Mouse (Mus musculus) CH12.LX (cell line): ENCODE data around the gene Hyou1. TPM values are rescaled to one million over a fixed set of nuclear protein-coding genes. Genes with fewer than 3 reads are reported as not detected.

ENCODE experiments used
- DNase-seq: peaks from one replicate; pipeline ENCODE4 v3.0.0-alpha.2; 2013; ENCODE audit errors: extremely low read depth
- H3K27ac ChIP-seq: 2 replicates; pipeline ENCODE4 v1.5.1; 2012; ENCODE audit warnings: low read depth, mild to moderate bottlenecking, control low read depth, moderate library complexity; ENCODE audit not compliant: insufficient read depth
- H3K27me3 ChIP-seq: replicated peaks from 2 replicates; pipeline ENCODE3; 2012; ENCODE audit warnings: inconsistent platforms
- H3K36me3 ChIP-seq, 2 experiments: replicated peaks in 1 of 2; 2 replicates each; pipeline versions ENCODE3 to v1.6.1; 2012; ENCODE audit warnings: inconsistent platforms in 1 of 2, low read length in 1 of 2, mild to moderate bottlenecking in 1 of 2, mixed read lengths in 1 of 2, moderate library complexity in 1 of 2; ENCODE audit not compliant: control insufficient read depth in 1 of 2, insufficient read depth in 1 of 2
- H3K4me1 ChIP-seq, 2 experiments: 2 replicates each; pipeline ENCODE4 v1.6.1; 2012; ENCODE audit warnings: inconsistent platforms in 1 of 2, moderate library complexity in 1 of 2; ENCODE audit not compliant: insufficient read depth in 2 of 2, control insufficient read depth in 1 of 2
- H3K4me2 ChIP-seq: 2 replicates; pipeline ENCODE4 v1.6.1; 2012; ENCODE audit warnings: low read depth, mild to moderate bottlenecking, control low read depth; ENCODE audit not compliant: poor library complexity, insufficient read depth, severe bottlenecking
- H3K4me3 ChIP-seq, 3 experiments: fragments of 150-350 bp in 1 of 3; sonication (generic) in 1 of 3; replicated peaks in 1 of 3; 2 replicates each; pipeline versions ENCODE3 to v1.5.1; 2011 to 2012; ENCODE audit warnings: low read depth in 2 of 3, low read length in 2 of 3, mild to moderate bottlenecking in 2 of 3, moderate library complexity in 2 of 3, control low read depth in 1 of 3, improper control_type of control experiment in 1 of 3, inconsistent platforms in 1 of 3, mixed read lengths in 1 of 3; ENCODE audit not compliant: poor library complexity in 1 of 3
- H3K79me2 ChIP-seq: replicated peaks from 2 replicates; pipeline ENCODE4 v1.6.1; 2012; ENCODE audit warnings: mild to moderate bottlenecking, moderate library complexity; ENCODE audit not compliant: control insufficient read depth, poor library complexity, insufficient read depth, severe bottlenecking; ENCODE audit errors: extremely low read depth
- H3K9ac ChIP-seq: 2 replicates; pipeline ENCODE4 v1.6.1; 2012; ENCODE audit warnings: low read depth, mild to moderate bottlenecking, control low read depth, moderate library complexity; ENCODE audit not compliant: insufficient read depth
- H3K9me3 ChIP-seq: replicated peaks from 2 replicates; pipeline ENCODE3; 2012; ENCODE audit warnings: low read length, inconsistent platforms, mixed read lengths
- CHD2 ChIP-seq: IDR thresholded peaks from 2 replicates; pipeline ENCODE4 v1.6.1; 2011; ENCODE audit warnings: low read length, improper control_type of control experiment
- ELF1 ChIP-seq: IDR thresholded peaks from 2 replicates; pipeline ENCODE4 v1.6.1; 2014; ENCODE audit warnings: low read depth, mild to moderate bottlenecking, inconsistent platforms, low read length, improper control_type of control experiment
- EP300 ChIP-seq: IDR thresholded peaks from 2 replicates; pipeline ENCODE4 v1.6.1; 2011; ENCODE audit warnings: low read length, improper control_type of control experiment
- MAX ChIP-seq: IDR thresholded peaks from 2 replicates; pipeline ENCODE4 v1.6.1; 2011; ENCODE audit warnings: low read length, improper control_type of control experiment
- MXI1 ChIP-seq: IDR thresholded peaks from 2 replicates; pipeline ENCODE4 v1.6.1; 2011; ENCODE audit warnings: mild to moderate bottlenecking, low read depth, low read length, improper control_type of control experiment
- MYC ChIP-seq: IDR thresholded peaks from 2 replicates; pipeline ENCODE4 v1.6.1; 2011; ENCODE audit warnings: low read depth, mild to moderate bottlenecking, improper control_type of control experiment, low read length
- NELFE ChIP-seq: IDR thresholded peaks from 2 replicates; pipeline ENCODE4 v1.6.1; 2011; ENCODE audit warnings: low read depth, low read length, improper control_type of control experiment
- POLR2A ChIP-seq: IDR thresholded peaks from 2 replicates; pipeline ENCODE4 v1.6.1; 2011; ENCODE audit warnings: low read depth, mild to moderate bottlenecking, improper control_type of control experiment, low read length
- POLR2AphosphoS2 ChIP-seq: IDR thresholded peaks from 2 replicates; pipeline ENCODE4 v1.6.1; 2011; ENCODE audit warnings: low read depth, low read length, improper control_type of control experiment
- SIN3A ChIP-seq: IDR thresholded peaks from 2 replicates; pipeline ENCODE4 v1.6.1; 2012; ENCODE audit warnings: low read length, improper control_type of control experiment, inconsistent platforms
- SMC3 ChIP-seq: IDR thresholded peaks from 2 replicates; pipeline ENCODE4 v1.6.1; 2011; ENCODE audit warnings: low read depth, low read length, improper control_type of control experiment
- TBP ChIP-seq: conservative IDR thresholded peaks from 2 replicates; pipeline ENCODE4 v1.6.1; 2011; ENCODE audit warnings: low read depth, low read length, improper control_type of control experiment
- UBTF ChIP-seq: IDR thresholded peaks from 2 replicates; pipeline ENCODE4 v1.6.1; 2012; ENCODE audit warnings: low read depth, mild to moderate bottlenecking, inconsistent platforms, low read length, improper control_type of control experiment, moderate library complexity
- USF2 ChIP-seq: conservative IDR thresholded peaks from 2 replicates; pipeline ENCODE4 v1.6.1; 2011; ENCODE audit warnings: low read depth, low read length, improper control_type of control experiment
- ZC3H11A ChIP-seq: IDR thresholded peaks from 2 replicates; pipeline ENCODE4 v1.6.1; 2012; ENCODE audit warnings: low read depth, mild to moderate bottlenecking, inconsistent platforms, low read length, improper control_type of control experiment
- ZKSCAN1 ChIP-seq: IDR thresholded peaks from 2 replicates; pipeline ENCODE4 v1.6.1; 2012; ENCODE audit warnings: low read depth, inconsistent platforms, low read length, improper control_type of control experiment, borderline replicate concordance
- ZMIZ1 ChIP-seq: IDR thresholded peaks from 2 replicates; pipeline ENCODE4 v1.6.1; 2012; ENCODE audit warnings: low read depth, mild to moderate bottlenecking, inconsistent platforms, low read length, improper control_type of control experiment
- ZNF384 ChIP-seq: IDR thresholded peaks from 2 replicates; pipeline ENCODE4 v1.6.1; 2012; ENCODE audit warnings: low read depth, low read length, improper control_type of control experiment, inconsistent platforms
- dilution Hi-C: fragments of 300-500 bp; cut with MboI; formaldehyde crosslinking; loops from 2 replicates; pipeline ENCODE4 v1.14.3; 2020; ENCODE audit warnings: low sequenced_read_pairs; ENCODE audit not compliant: extremely low pct_unique_long_range_greater_than_20kb, extremely low pct_ligation_motif_present
- in situ Hi-C: fragments of 300-500 bp; cut with MboI; formaldehyde crosslinking; loops from 3 replicates; pipeline ENCODE4 v1.14.3; 2019; ENCODE audit warnings: low sequenced_read_pairs, low pct_ligation_motif_present, low pct_unique_long_range_greater_than_20kb, mixed read lengths
- polyA plus RNA-seq: library from polyadenylated mRNA; unstranded; fragments of >175 nt; gene quantifications from 2 replicates; pipeline ENCODE4 v1.2.1, GENCODE M21; 2012; ENCODE audit warnings: low read depth; ENCODE audit not compliant: insufficient read length
- total RNA-seq, 2 experiments: library from RNA; depleted of rRNA; stranded (reverse); fragments of 300-350 nt in 1 of 2; fragments of >200 nt in 1 of 2; gene quantifications; 2 replicates each; pipeline ENCODE4 v1.2.3; 2012 to 2014

Gene Hyou1
- total and polyA plus RNA-seq, 3 experiments, result 32.6 to 89.9 (median 88.7) TPM

DNA sequence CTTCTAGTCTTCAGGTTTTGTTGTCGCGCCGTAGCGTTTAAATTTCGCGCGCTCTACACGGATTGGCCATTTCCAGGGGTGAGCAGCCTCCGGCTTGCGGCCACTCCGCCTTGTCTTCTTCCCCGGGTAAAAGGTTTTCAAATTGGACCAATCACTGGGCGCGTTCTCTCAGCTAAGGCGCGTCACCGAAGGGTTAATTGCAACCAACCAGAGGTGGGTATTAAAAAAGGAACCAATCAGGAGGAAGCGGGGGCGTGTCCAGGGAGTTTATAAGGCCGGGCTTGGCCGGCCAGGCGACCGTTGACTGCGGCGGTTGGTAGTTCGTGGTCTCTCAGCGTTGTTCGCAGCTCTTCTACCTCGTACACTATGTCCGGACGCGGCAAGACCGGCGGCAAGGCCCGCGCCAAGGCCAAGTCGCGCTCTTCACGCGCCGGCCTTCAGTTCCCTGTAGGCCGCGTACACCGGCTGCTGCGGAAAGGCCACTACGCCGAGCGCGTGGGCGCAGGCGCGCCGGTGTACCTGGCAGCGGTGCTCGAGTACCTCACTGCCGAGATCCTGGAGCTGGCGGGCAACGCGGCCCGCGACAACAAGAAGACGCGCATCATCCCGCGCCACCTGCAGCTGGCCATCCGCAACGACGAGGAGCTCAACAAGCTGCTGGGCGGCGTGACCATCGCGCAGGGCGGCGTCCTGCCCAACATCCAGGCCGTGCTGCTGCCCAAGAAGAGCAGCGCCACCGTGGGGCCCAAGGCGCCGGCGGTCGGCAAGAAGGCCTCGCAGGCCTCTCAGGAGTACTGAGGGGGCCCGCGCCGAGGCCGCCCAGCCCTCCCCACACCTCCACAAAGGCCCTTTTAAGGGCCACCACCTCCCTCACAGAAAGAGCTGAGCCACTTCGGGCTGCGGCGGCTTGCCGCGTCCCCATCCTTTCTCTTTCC is 44.6 kb upstream of the Hyou1 start, which contains the start of gene H2afx (continued):
- peak; percentile 58; the same call in 1 of the 2 replicates for TF ChIP-seq ELF1

DNA sequence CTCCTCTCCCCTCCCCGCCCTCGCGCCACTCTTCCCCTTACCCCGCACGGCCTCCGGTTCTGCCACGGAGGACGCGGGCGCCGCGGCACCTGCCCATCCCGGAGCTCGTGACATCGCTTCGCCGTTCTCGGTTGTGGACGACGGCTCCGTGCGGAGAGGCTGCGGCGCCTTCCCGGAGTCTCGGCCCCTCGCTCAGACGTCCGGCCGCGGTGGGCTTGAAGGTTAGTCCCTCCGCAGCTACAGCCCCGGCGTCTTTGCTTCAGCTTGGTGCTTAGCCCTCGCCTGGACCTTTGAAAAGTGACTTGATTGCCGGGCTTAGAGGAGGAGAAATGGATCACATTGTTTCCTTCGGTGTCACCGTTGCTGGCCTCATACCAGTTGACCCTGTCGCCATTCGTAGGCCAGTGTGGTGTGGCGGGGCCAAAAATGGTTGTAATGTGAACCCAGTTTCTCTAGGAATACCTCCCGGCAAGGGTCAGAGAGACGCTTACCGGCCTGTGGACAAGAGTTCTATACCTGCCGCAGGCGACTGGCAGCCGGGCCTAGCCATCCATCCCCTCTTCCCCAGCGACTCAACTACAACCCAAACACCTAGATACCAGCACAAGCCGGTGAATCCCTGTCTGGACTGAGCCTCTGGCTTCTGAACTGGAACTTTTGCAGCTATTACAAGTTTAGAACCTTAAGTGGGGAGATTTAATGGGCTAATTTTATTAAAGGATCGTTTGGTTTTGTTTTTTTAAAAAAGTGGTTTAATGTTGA is 43.8 kb upstream of the Hyou1 start:
- peak overlapping the region; percentile 96 for H3K9ac ChIP-seq
- dilution Hi-C loops, result no loop called here
- peak; percentile 46; the same call in 1 of the 2 replicates for TF ChIP-seq UBTF
- TF ChIP-seq POLR2A, result peak; percentile 70
- no peak for TF ChIP-seq NELFE
- 0 out of 2 replicates have a peak, but pooled peaks have one; percentile 50 for TF ChIP-seq MAX
- TF ChIP-seq ZMIZ1, result peak; percentile 69
- peak; percentile 76 for TF ChIP-seq SIN3A
- TF ChIP-seq SMC3, result no peak
- TF ChIP-seq MYC, result no peak
- TF ChIP-seq POLR2AphosphoS2, result 0 out of 2 replicates have a peak, but pooled peaks have one; percentile 85
- peak; percentile 73 for TF ChIP-seq CHD2
- TF ChIP-seq EP300, result 0 out of 2 replicates have a peak, but pooled peaks have one; percentile 23
- TF ChIP-seq TBP, result 0 out of 2 replicates have a peak, but pooled peaks have one; percentile 3
- TF ChIP-seq, all 38 proteins: peak for 9
- H3K27ac ChIP-seq, result peak overlapping the region; percentile 92
- H3K4me3 ChIP-seq, result peak overlapping the region; percentile 70 to 98 (median 87)
- H3K79me2 ChIP-seq, result peaks cover 31% of the 10 kb centered on the region
- H3K27me3 ChIP-seq, result no peaks in the 10 kb centered on the region
- H3K4me2 ChIP-seq, result peak overlapping the region; percentile 76
- peak; percentile 46 for DNase-seq
- in situ Hi-C loops, result no loop called here
- peaks cover 2% of the 10 kb centered on the region for H3K9me3 ChIP-seq
- H3K4me1 ChIP-seq, result peaks cover 10 to 35% of the 10 kb centered on the region in 2 experiments; a peak in 2 of 4 replicates
- peaks cover 51 to 63% of the 10 kb centered on the region in 2 experiments for H3K36me3 ChIP-seq

DNA sequence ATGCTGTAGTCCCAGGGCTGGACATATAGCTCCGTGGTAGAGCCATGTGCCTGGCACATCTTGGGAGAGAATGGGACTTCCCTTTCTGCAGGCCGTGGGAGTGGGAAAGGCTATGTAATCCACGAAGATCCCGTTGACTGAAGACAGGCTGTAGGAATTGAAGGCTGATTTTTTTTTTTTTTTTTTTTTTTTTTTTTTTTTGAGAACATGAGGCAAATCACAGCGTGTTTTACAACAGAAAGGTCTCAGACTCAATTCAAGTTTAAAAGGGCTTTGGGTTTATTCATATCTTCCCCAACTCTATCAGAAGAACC is 43.2 kb upstream of the Hyou1 start:
- TF ChIP-seq POLR2A (no peak; the same call in 1 of the 2 replicates), TBP (0 out of 2 replicates have a peak, but pooled peaks have one; percentile 4), UBTF (no peak), ZC3H11A (no peak), USF2 (0 out of 2 replicates have a peak, but pooled peaks have one; percentile 2), ZNF384 (peak; percentile 79), NELFE (no peak), SIN3A (peak; percentile 53; the same call in 1 of the 2 replicates), MYC (peak; percentile 47; the same call in 1 of the 2 replicates), MXI1 (peak; percentile 25; the same call in 1 of the 2 replicates), POLR2AphosphoS2 (peak; percentile 70; the same call in 1 of the 2 replicates), ZKSCAN1 (no peak)
- Histone ChIP-seq H3K9ac (peak overlapping the region; percentile 96), H3K27ac (no peak overlapping the region), H3K79me2 (peaks cover 31% of the 10 kb centered on the region), H3K36me3 (peaks cover 52 to 63% of the 10 kb centered on the region in 2 experiments), H3K4me1 (peaks cover 10 to 30% of the 10 kb centered on the region in 2 experiments; a peak in 2 of 4 replicates), H3K4me2 (peak overlapping the region; percentile 76), H3K9me3 (peaks cover 2% of the 10 kb centered on the region), H3K27me3 (no peaks in the 10 kb centered on the region), H3K4me3 (peak overlapping the region; percentile 70 to 98 (median 87))
- in situ Hi-C loops (no loop called here), dilution Hi-C loops (no loop called here)
- DNase-seq, result no peak
